Mouse (Mus musculus): ENCODE measurements around the gene Nppa. TPM values are rescaled to one million over a fixed set of nuclear protein-coding genes. Genes with fewer than 3 reads are reported as not detected.
A peak's percentile ranks its signal among the peaks of the same experiment; 100 is the strongest.

Gene Nppa
- not detected in 2 replicates for polyA plus RNA-seq (2012; rRNA removed)

- TF ChIP-seq CTCF (IDR thresholded peaks at IDR 0.05; ENCODE audit: control insufficient read depth, insufficient read depth, insufficient replicate concordance, low read depth, low read length), result no peak
- no peak for TF ChIP-seq POLR2A (IDR thresholded peaks at IDR 0.05; ENCODE audit: control insufficient read depth, low read depth, low read length)
- H3K36me3 ChIP-seq (ENCODE audit: control insufficient read depth, insufficient read depth, low read length), result no peaks in the 10 kb centered on the region; the same call in 1 of the 2 replicates
- H3K4me3 ChIP-seq (ENCODE audit: control insufficient read depth, low read depth, low read length), result no peak within 1 kb of the TSS
- no peak within 1 kb of the TSS for H3K27ac ChIP-seq (ENCODE audit: control insufficient read depth, insufficient read depth, low read depth, low read length)
- H3K4me1 ChIP-seq (ENCODE audit: control insufficient read depth, insufficient read depth, low read length), result no peaks in the 10 kb centered on the region
- no peaks in the 10 kb centered on the region for H3K27me3 ChIP-seq (ENCODE audit: control insufficient read depth, insufficient read depth, low read length)
These were observed at the start of gene Nppa for GRCm38 (mm10) chr4:148000202-148000772. Nppa (plus strand) TSS chr4:148000722.

GRCm38 (mm10) chr4:147953590-147953989, 46.9 kb upstream of the Nppa start:
- Histone ChIP-seq H3K4me1 (ENCODE audit: control insufficient read depth, insufficient read depth, low read length) (no peaks in the 10 kb centered on the region), H3K27ac (ENCODE audit: control insufficient read depth, insufficient read depth, low read depth, low read length) (no peak overlapping the region), H3K27me3 (ENCODE audit: control insufficient read depth, insufficient read depth, low read length) (no peaks in the 10 kb centered on the region), H3K36me3 (ENCODE audit: control insufficient read depth, insufficient read depth, low read length) (no peaks in the 10 kb centered on the region), H3K4me3 (ENCODE audit: control insufficient read depth, low read depth, low read length) (no peak overlapping the region)
- no peak for TF ChIP-seq POLR2A (IDR thresholded peaks at IDR 0.05; ENCODE audit: control insufficient read depth, low read depth, low read length)
- TF ChIP-seq CTCF (IDR thresholded peaks at IDR 0.05; ENCODE audit: control insufficient read depth, insufficient read depth, insufficient replicate concordance, low read depth, low read length), result peak; percentile 24; the same call in 1 of the 2 replicates

GRCm38 (mm10) chr4:147957141-147957540, 43.4 kb upstream of the Nppa start:
- H3K27ac ChIP-seq (ENCODE audit: control insufficient read depth, insufficient read depth, low read depth, low read length), result no peak overlapping the region
- H3K4me3 ChIP-seq (ENCODE audit: control insufficient read depth, low read depth, low read length), result no peak overlapping the region
- no peaks in the 10 kb centered on the region for H3K36me3 ChIP-seq (ENCODE audit: control insufficient read depth, insufficient read depth, low read length)
- TF ChIP-seq POLR2A (IDR thresholded peaks at IDR 0.05; ENCODE audit: control insufficient read depth, low read depth, low read length) (no peak), CTCF (IDR thresholded peaks at IDR 0.05; ENCODE audit: control insufficient read depth, insufficient read depth, insufficient replicate concordance, low read depth, low read length) (no peak)
- no peaks in the 10 kb centered on the region for H3K27me3 ChIP-seq (ENCODE audit: control insufficient read depth, insufficient read depth, low read length)
- H3K4me1 ChIP-seq (ENCODE audit: control insufficient read depth, insufficient read depth, low read length), result no peaks in the 10 kb centered on the region

GRCm38 (mm10) chr4:147959881-147960831, 40.4 kb upstream of the Nppa start:
- Histone ChIP-seq H3K36me3 (ENCODE audit: control insufficient read depth, insufficient read depth, low read length) (no peaks in the 10 kb centered on the region), H3K27me3 (ENCODE audit: control insufficient read depth, insufficient read depth, low read length) (no peaks in the 10 kb centered on the region), H3K4me1 (ENCODE audit: control insufficient read depth, insufficient read depth, low read length) (peaks cover 5% of the 10 kb centered on the region), H3K4me3 (ENCODE audit: control insufficient read depth, low read depth, low read length) (no peak overlapping the region), H3K27ac (ENCODE audit: control insufficient read depth, insufficient read depth, low read depth, low read length) (no peak overlapping the region)
- TF ChIP-seq POLR2A (IDR thresholded peaks at IDR 0.05; ENCODE audit: control insufficient read depth, low read depth, low read length) (no peak), CTCF (IDR thresholded peaks at IDR 0.05; ENCODE audit: control insufficient read depth, insufficient read depth, insufficient replicate concordance, low read depth, low read length) (peak; percentile 46; the same call in 1 of the 2 replicates)

GRCm38 (mm10) chr4:147962781-147963180, 37.7 kb upstream of the Nppa start:
- Histone ChIP-seq H3K27me3 (ENCODE audit: control insufficient read depth, insufficient read depth, low read length) (no peaks in the 10 kb centered on the region), H3K27ac (ENCODE audit: control insufficient read depth, insufficient read depth, low read depth, low read length) (no peak overlapping the region), H3K4me1 (ENCODE audit: control insufficient read depth, insufficient read depth, low read length) (peaks cover 5% of the 10 kb centered on the region), H3K36me3 (ENCODE audit: control insufficient read depth, insufficient read depth, low read length) (no peaks in the 10 kb centered on the region), H3K4me3 (ENCODE audit: control insufficient read depth, low read depth, low read length) (no peak overlapping the region)
- TF ChIP-seq POLR2A (IDR thresholded peaks at IDR 0.05; ENCODE audit: control insufficient read depth, low read depth, low read length) (no peak), CTCF (IDR thresholded peaks at IDR 0.05; ENCODE audit: control insufficient read depth, insufficient read depth, insufficient replicate concordance, low read depth, low read length) (no peak)

GRCm38 (mm10) chr4:147963623-147964022, 36.9 kb upstream of the Nppa start:
- Histone ChIP-seq H3K27ac (ENCODE audit: control insufficient read depth, insufficient read depth, low read depth, low read length) (no peak overlapping the region), H3K27me3 (ENCODE audit: control insufficient read depth, insufficient read depth, low read length) (no peaks in the 10 kb centered on the region), H3K36me3 (ENCODE audit: control insufficient read depth, insufficient read depth, low read length) (no peaks in the 10 kb centered on the region), H3K4me3 (ENCODE audit: control insufficient read depth, low read depth, low read length) (no peak overlapping the region), H3K4me1 (ENCODE audit: control insufficient read depth, insufficient read depth, low read length) (peaks cover 5% of the 10 kb centered on the region)
- TF ChIP-seq POLR2A (IDR thresholded peaks at IDR 0.05; ENCODE audit: control insufficient read depth, low read depth, low read length) (no peak), CTCF (IDR thresholded peaks at IDR 0.05; ENCODE audit: control insufficient read depth, insufficient read depth, insufficient replicate concordance, low read depth, low read length) (no peak)

- peaks cover 5% of the 10 kb centered on the region for H3K4me1 ChIP-seq (ENCODE audit: control insufficient read depth, insufficient read depth, low read length)
- no peaks in the 10 kb centered on the region for H3K27me3 ChIP-seq (ENCODE audit: control insufficient read depth, insufficient read depth, low read length)
- TF ChIP-seq POLR2A (IDR thresholded peaks at IDR 0.05; ENCODE audit: control insufficient read depth, low read depth, low read length) (no peak), CTCF (IDR thresholded peaks at IDR 0.05; ENCODE audit: control insufficient read depth, insufficient read depth, insufficient replicate concordance, low read depth, low read length) (no peak)
- no peak overlapping the region for H3K27ac ChIP-seq (ENCODE audit: control insufficient read depth, insufficient read depth, low read depth, low read length)
- no peak overlapping the region for H3K4me3 ChIP-seq (ENCODE audit: control insufficient read depth, low read depth, low read length)
- no peaks in the 10 kb centered on the region for H3K36me3 ChIP-seq (ENCODE audit: control insufficient read depth, insufficient read depth, low read length)
These were observed 34.8 kb upstream of the Nppa start for GRCm38 (mm10) chr4:147965712-147966111.
